Mouse (Mus musculus) forebrain, postnatal 0 days (tissue): Measurements from ENCODE around the gene Oprl1. TPM values are rescaled to one million over a fixed set of nuclear protein-coding genes. Genes with fewer than 3 reads are reported as not detected.

Source experiments
- ATAC-seq: fragments of 200-750 bp; cut with Nextera tagmentation; 2 replicates; pipeline ENCODE4 v1.8.0; 2017; ENCODE audit warnings: mild to moderate bottlenecking, moderate library complexity
- DNase-seq: peaks from one replicate; pipeline ENCODE4 v3.0.0-alpha.2; 2015
- H3K27ac ChIP-seq: fragments of 300-500 bp; sonication (generic); 2 replicates; pipeline ENCODE4 v1.5.1; 2014; ENCODE audit warnings: low read depth, mild to moderate bottlenecking, antibody characterized with exemption, low read length, moderate library complexity, mixed read lengths
- H3K27me3 ChIP-seq: fragments of 300-500 bp; sonication (generic); 2 replicates; pipeline ENCODE4 v1.6.1; 2014; ENCODE audit warnings: mild to moderate bottlenecking, low read length, mixed read lengths; ENCODE audit not compliant: insufficient read depth
- H3K36me3 ChIP-seq: fragments of 300-500 bp; sonication (generic); 2 replicates; pipeline ENCODE4 v1.6.1; 2014; ENCODE audit warnings: mild to moderate bottlenecking, moderate library complexity; ENCODE audit not compliant: insufficient read depth
- H3K4me1 ChIP-seq: fragments of 300-500 bp; sonication (generic); 2 replicates; pipeline ENCODE4 v1.6.1; 2014; ENCODE audit warnings: antibody characterized with exemption; ENCODE audit not compliant: insufficient read depth
- H3K4me2 ChIP-seq: fragments of 300-500 bp; sonication (generic); 2 replicates; pipeline ENCODE4 v1.6.1; 2014; ENCODE audit warnings: low read depth, mild to moderate bottlenecking, moderate library complexity
- H3K4me3 ChIP-seq: fragments of 300-500 bp; sonication (generic); 2 replicates; pipeline ENCODE4 v1.5.1; 2014; ENCODE audit warnings: low read depth, low read length, mixed read lengths
- H3K9ac ChIP-seq: fragments of 300-500 bp; sonication (generic); 2 replicates; pipeline ENCODE4 v1.6.1; 2014; ENCODE audit warnings: mild to moderate bottlenecking
- H3K9me3 ChIP-seq: fragments of 300-500 bp; sonication (generic); 2 replicates; pipeline ENCODE4 v1.6.1; 2016; ENCODE audit warnings: low read length
- CTCF ChIP-seq: sonication (generic); IDR thresholded peaks from 2 replicates; pipeline ENCODE4 v1.5.1; 2016; ENCODE audit warnings: antibody characterized with exemption, control low read depth, low read depth
- WGBS: fragments of 180-500 bp; shearing (Covaris S2); extraction: QIAGEN DNeasy Blood & Tissue Kit; methylation state at CpG from one replicate; pipeline ENCODE4 v1.1.7; 2014; 5-methylcytosine and 5-hydroxymethylcytosine counted together
- polyA plus RNA-seq: library from polyadenylated mRNA; unstranded; fragments of >200 nt; fragmentation: Nextera tagmentation; extraction: Ambion mirVana; gene quantifications from 2 replicates; pipeline ENCODE4 v1.2.1, GENCODE M21; 2015
- total RNA-seq: library from RNA; depleted of rRNA; stranded (reverse); fragments of >200 nt; gene quantifications from 2 replicates; pipeline ENCODE4 v1.2.3, GENCODE M21; 2014; rRNA removed

Oprl1 gene
- total RNA-seq: 114 and 134 TPM in 2 replicates
- polyA plus RNA-seq: 51.3 and 62.5 TPM in 2 replicates

DNA sequence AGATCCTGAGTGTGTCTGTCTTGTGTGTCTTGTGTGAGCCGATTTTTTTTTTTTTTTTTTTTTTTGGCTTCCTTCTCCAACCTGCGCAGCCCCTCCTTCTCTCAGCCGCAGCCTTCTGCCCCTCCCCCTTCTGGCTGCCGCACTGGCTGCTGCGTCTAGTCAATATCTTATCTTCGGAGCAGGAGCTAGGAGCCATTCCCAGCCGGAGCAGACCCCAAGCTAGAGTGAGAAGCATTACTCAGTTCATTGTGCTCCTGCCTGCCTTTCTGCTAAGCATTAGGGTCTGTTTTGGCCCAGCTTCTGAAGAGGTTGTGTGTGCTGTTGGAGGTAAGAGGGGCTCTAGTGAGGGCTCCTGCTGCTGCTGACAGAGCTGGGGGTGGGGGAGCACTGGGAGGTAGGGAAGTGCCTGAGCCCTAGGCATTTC, at the start of gene Oprl1:
Gene Oprl1, plus strand, starts transcription at position 114 of the 424 bp plus-strand sequence.
- ATAC-seq (peak; percentile 80), DNase-seq (peak; percentile 85)
- Histone ChIP-seq H3K36me3 (peaks cover 14% of the 10 kb centered on the region), H3K4me3 (peak within 1 kb of the TSS; percentile 48), H3K9me3 (no peaks in the 10 kb centered on the region), H3K4me1 (peaks cover 13% of the 10 kb centered on the region), H3K27me3 (no peaks in the 10 kb centered on the region), H3K9ac (peak within 1 kb of the TSS; percentile 71), H3K27ac (peak within 1 kb of the TSS; percentile 77), H3K4me2 (peak within 1 kb of the TSS; percentile 68)
- TF ChIP-seq CTCF: no peak; the same call in none of the 2 replicates
- 3% methylated on average over 7 of the region's 7 CpGs for WGBS

DNA sequence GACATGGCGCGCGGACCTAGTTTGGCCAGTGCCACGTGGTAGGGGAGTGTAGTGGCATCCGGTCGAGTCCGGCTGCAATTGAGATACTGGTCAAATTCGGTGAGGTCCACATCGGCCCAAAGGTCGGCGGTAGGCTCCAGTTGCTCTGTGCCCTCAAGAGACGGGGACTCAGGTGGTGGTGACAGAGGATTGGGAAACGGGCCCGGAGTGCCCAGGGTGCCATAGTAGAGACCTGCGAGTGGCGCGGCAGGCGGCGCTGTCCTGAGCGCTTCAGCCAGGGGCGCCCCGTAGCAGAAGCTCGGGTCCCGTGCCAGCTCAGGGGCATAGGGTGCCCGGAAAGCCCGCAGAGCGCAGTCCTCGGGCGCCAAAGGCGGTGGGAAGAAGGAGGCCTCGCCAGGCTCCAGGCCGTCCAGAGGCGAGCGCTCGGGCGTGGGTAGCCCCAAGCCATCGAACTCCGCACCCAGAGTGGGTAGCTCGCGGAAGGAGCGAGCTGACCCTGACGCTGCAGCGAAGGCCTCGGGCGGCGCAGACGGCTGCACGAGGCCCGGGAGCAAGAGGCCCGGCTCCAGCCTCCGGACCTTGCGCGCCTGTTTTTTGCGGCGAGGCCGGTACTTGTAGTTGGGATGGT, 44.4 kb upstream of the Oprl1 start:
- DNase-seq: no peak
- Histone ChIP-seq H3K27me3 (peaks cover 62% of the 10 kb centered on the region), H3K9me3 (no peaks in the 10 kb centered on the region), H3K4me2 (peak overlapping the region; percentile 66), H3K9ac (peak overlapping the region; percentile 51; the same call in 1 of the 2 replicates), H3K4me1 (0 out of 2 replicates have a peak, but pooled peaks cover 3% of the 10 kb centered on the region), H3K4me3 (peak overlapping the region; percentile 43), H3K27ac (no peak overlapping the region), H3K36me3 (no peaks in the 10 kb centered on the region)
- peak; percentile 31 for TF ChIP-seq CTCF
- peak; percentile 21; the same call in 1 of the 2 replicates for ATAC-seq
- 6% methylated on average over 56 of the region's 56 CpGs for whole genome bisulfite sequencing

DNA sequence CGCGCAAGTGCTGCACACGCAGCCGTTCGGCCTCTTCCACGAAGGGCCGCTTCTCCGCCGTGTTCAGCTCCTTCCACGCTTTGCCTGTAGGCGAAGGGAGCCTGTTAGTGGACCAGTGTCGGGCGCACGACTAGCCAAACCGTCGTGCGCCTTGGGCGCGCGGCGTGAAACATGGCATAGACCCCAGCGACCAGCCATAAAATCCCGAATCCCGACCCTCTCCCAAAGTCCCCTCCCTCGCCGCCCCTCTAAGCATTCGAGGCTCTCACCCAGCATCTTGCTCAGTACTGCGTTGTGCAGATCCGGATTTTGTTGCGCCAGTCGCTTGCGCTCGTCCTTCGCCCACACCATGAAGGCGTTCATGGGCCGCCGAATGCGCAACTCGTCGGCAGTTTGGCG, 43.9 kb upstream of the Oprl1 start:
- ATAC-seq (peak; percentile 46), DNase-seq (peak; percentile 56)
- Histone ChIP-seq H3K4me2 (peak overlapping the region; percentile 66), H3K4me3 (peak overlapping the region; percentile 43), H3K36me3 (no peaks in the 10 kb centered on the region), H3K4me1 (0 out of 2 replicates have a peak, but pooled peaks cover 8% of the 10 kb centered on the region), H3K27ac (no peak overlapping the region), H3K27me3 (peaks cover 62% of the 10 kb centered on the region), H3K9ac (peak overlapping the region; percentile 51), H3K9me3 (no peaks in the 10 kb centered on the region)
- TF ChIP-seq CTCF: no peak
- 3% methylated on average over 41 of the region's 41 CpGs for WGBS

DNA sequence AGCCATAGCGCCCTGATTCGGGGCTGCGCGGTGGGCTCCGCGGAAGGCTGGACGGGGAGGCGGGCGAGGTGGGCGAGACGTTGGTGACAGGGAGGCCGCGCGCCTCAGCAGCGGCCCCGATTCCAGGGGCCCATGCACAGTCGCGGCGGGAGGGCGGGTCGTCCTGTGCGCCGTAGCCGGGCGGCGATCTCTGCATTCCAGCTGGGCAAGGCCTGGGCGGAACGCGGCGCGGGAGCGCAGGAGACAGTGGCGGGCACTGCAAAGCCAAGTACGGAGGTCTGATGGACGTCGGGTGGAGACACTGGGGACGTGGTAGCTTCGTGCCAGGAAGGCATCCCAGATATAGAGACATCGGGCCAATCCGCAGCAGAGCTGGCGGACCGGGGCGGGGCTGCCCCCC, 43.5 kb upstream of the Oprl1 start, which contains the start of gene Sox18:
Gene Sox18, minus strand, starts transcription at position 315 of the 400 bp plus-strand sequence.
- DNase-seq: no peak
- Histone ChIP-seq H3K4me1 (0 out of 2 replicates have a peak, but pooled peaks cover 8% of the 10 kb centered on the region), H3K9me3 (no peaks in the 10 kb centered on the region), H3K36me3 (no peaks in the 10 kb centered on the region), H3K27ac (no peak within 1 kb of the TSS), H3K4me3 (peak within 1 kb of the TSS; percentile 43), H3K4me2 (peak within 1 kb of the TSS; percentile 66), H3K9ac (peak within 1 kb of the TSS; percentile 51), H3K27me3 (peaks cover 62% of the 10 kb centered on the region)
- WGBS: 5% methylated on average over 43 of the region's 43 CpGs
- ATAC-seq: peak; percentile 30
- TF ChIP-seq CTCF: no peak

DNA sequence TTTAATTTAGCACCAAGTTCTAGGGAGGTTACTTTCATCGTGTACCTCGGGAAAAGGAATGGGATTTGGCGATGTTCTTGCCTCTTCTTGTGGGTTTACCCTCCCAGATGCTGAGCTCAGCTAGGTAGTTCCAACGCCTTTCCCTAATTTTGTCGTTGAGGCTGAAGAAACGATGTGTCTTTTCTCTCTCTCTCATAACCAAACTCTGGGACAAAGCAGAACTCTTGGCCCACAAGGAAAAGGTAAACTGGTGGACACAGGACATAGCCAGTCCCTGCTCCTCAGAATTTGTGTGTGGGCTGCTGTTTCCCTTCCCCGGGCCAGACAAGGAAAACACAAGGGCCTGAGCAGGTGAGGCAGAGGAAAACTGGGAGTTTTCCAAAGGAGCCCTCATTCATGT, 42.8 kb upstream of the Oprl1 start:
- no peak for DNase-seq
- no peak for TF ChIP-seq CTCF
- 0 out of 2 replicates have a peak, but pooled peaks cover 8% of the 10 kb centered on the region for H3K4me1 ChIP-seq
- no peak overlapping the region for H3K9ac ChIP-seq
- no peak overlapping the region for H3K4me2 ChIP-seq
- H3K4me3 ChIP-seq: no peak overlapping the region
- H3K27me3 ChIP-seq: peaks cover 62% of the 10 kb centered on the region
- no peaks in the 10 kb centered on the region for H3K36me3 ChIP-seq
- no peak for ATAC-seq
- WGBS: 28% methylated on average over 7 of the region's 7 CpGs
- H3K27ac ChIP-seq: no peak overlapping the region
- H3K9me3 ChIP-seq: no peaks in the 10 kb centered on the region

DNA sequence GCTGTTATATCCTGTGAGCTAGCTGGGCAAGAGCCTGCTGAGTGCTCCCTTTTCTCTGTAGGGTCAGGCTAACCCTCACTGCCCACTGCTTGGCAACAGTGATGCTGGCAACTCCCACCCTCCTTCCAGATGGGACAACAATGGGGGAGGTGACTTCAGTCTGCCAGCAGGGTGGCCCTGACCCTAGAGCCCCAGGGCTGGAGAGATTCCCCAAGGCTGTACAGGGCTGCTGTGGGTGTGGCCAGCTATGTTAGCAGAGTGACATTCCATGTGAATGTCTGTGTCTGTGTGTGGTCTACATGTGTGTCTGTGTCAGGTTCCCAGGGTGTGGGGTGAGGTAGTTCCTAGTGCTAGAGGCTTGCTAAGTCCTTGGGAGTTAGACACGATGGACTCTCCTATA, 41.3 kb upstream of the Oprl1 start:
- TF ChIP-seq CTCF: no peak
- peaks cover 54% of the 10 kb centered on the region for H3K27me3 ChIP-seq
- no peak overlapping the region for H3K9ac ChIP-seq
- H3K9me3 ChIP-seq: no peaks in the 10 kb centered on the region
- ATAC-seq (no peak), DNase-seq (no peak)
- H3K4me1 ChIP-seq: 0 out of 2 replicates have a peak, but pooled peaks cover 8% of the 10 kb centered on the region
- no peak overlapping the region for H3K4me3 ChIP-seq
- no peak overlapping the region for H3K27ac ChIP-seq
- H3K4me2 ChIP-seq: no peak overlapping the region
- H3K36me3 ChIP-seq: no peaks in the 10 kb centered on the region
- 42% methylated on average over 1 of the region's 1 CpGs for WGBS

DNA sequence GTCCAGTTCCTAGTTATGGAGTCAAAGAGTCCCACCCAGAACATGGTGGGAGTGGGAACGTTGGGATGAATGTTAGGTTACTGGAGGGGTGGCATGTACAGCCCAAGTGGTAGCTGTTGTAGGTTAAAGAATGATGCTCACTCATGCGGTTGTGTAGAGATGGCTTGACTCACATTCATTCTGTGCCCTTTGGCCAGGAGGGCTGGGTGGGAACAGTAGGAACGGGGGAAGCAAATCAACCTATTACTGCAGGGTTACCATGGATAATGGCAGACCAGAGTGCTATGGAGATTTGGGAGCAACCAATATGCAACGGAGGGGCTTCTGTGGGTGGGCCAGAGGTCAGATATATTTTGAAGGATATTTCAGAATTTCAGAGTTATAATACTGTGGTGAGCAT, 39.9 kb upstream of the Oprl1 start:
- no peaks in the 10 kb centered on the region for H3K9me3 ChIP-seq
- H3K27me3 ChIP-seq: peaks cover 40% of the 10 kb centered on the region
- 83% methylated on average over 4 of the region's 4 CpGs for WGBS
- no peaks in the 10 kb centered on the region for H3K36me3 ChIP-seq
- no peak overlapping the region; the same call in 1 of the 2 replicates for H3K27ac ChIP-seq
- H3K4me2 ChIP-seq: no peak overlapping the region
- ATAC-seq: no peak
- 0 out of 2 replicates have a peak, but pooled peaks cover 8% of the 10 kb centered on the region for H3K4me1 ChIP-seq
- TF ChIP-seq CTCF: no peak
- no peak overlapping the region for H3K9ac ChIP-seq
- H3K4me3 ChIP-seq: no peak overlapping the region
- DNase-seq: no peak
